Mouse (Mus musculus): Measurements from ENCODE around the gene Dpf2.

DNA sequence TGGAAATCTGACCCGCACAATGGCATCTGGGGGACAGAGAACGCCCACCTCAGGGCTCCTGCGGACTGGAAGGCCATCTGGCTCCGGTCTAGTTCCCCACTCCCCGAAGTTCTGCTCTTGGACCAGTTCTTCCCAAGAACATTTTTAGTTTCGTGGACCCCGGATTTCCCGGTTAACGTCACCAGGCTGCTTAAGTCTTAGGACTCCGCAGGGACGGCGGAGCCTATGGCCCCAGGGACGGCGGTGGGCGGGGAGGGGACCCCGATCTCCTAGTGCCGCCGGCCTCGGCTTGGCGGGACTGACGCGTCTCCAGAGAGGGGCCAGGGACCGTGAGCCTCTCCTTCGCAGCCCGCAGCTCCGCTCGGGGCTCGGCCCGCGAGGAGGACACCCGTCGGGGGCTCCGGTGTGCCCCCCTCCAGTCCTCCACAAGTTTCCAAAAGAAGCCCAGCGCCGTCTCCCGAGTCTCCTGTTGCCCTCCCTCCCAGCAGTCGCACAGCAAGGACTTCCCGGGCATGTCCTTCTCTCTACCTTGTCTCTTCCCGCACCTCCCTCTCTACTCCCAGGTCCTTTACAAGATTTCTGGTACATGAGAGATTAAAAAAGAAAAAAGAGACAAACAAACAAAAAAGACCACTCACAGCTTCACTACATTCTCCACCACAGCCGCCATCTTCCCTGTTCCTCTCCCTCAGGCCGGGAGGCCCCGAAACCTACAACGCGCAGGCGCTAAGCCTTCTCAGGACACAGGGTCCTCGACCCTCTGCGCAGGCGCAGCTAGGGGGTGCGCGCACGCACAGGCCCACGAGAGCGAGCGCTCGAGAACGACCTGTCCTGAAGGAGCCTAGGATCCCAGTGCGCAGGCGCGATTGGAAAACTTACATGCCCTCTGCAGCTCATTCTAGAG, 455 bp downstream of the Dpf2 start:
- TF ChIP-seq CTCF (IDR thresholded peaks at IDR 0.05): peak; percentile 52
- TF ChIP-seq EP300 (IDR thresholded peaks at IDR 0.05): no peak

All from lung, postnatal 0 days (tissue).